Mouse (Mus musculus): ENCODE results near the gene Pamr1. TPM values are rescaled to one million over a fixed set of nuclear protein-coding genes. Genes with fewer than 3 reads are reported as not detected.

The Pamr1 gene
- total and polyA plus RNA-seq, 3 experiments, result not detected

DNA sequence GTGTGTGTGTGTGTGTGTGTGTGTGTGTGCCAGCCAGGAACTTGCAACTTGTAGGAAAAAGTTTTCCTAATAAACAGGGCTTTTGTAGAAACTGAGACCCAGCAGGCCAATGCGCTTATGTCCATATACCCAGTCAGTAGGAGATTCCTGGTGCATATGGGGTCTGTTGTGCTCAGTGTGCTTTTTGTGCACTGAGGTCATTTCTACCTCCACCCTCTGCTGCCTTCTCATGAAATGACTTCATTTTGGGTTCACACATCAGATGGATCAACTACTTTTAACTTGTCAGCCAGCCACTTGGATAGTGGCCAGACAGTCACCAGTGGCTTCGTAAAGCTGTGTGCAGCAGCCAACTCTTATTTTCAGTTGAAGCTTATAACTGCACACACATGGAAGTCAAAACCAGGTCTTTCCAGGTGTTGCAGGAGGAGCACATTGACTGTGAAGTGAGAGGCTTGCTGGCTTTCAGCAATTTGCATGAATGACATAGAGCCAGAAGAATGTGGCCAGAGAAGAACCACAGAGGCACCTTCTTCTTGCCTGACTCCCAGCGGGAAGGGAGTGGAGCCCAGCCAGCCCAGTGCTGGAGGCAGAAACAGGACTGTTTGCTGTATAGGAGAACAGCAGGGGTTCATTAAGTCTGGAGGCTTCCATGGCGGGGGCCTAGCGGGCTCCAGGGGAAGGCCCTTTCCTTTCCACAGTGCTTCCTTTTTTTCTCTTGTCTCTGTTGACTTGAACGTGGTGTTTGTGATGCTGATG is 5.7 kb upstream of the Pamr1 start:
- H3K9me3 ChIP-seq (replicated peaks; ENCODE audit: insufficient read depth, low read length), result no peaks in the 10 kb centered on the region
- H3K4me1 ChIP-seq (ENCODE audit: control insufficient read depth in 1 of 2, insufficient read depth in 2 of 2, low read length in 2 of 2), result no peaks in the 10 kb centered on the region
- H3K79me2 ChIP-seq (ENCODE audit: control insufficient read depth, insufficient read depth, low read length, poor library complexity), result no peaks in the 10 kb centered on the region
- H3K27ac ChIP-seq (ENCODE audit: control insufficient read depth, low read depth, low read length), result no peak overlapping the region
- DNase-seq (ENCODE audit: low read depth, low spot score), result no peak
- no peak overlapping the region for H3K4me3 ChIP-seq (ENCODE audit: control insufficient read depth in 1 of 2, insufficient read depth in 1 of 2, low read depth in 2 of 2, low read length in 2 of 2)
- H3K36me3 ChIP-seq (ENCODE audit: control insufficient read depth in 1 of 2, insufficient read depth in 2 of 2, low read length in 2 of 2), result no peaks in the 10 kb centered on the region
- H3K9ac ChIP-seq (ENCODE audit: control insufficient read depth, low read depth, low read length, poor library complexity, severe bottlenecking), result no peak overlapping the region
- no peak for TF ChIP-seq POLR2AphosphoS2 (IDR thresholded peaks at IDR 0.05; ENCODE audit: low read length)
- TF ChIP-seq ZC3H11A (IDR thresholded peaks at IDR 0.05; ENCODE audit: low read depth, low read length), result no peak
- TF ChIP-seq MEF2A (IDR thresholded peaks at IDR 0.05; ENCODE audit: extremely low read depth, insufficient replicate concordance, low read depth, low read length, poor library complexity, severe bottlenecking), result no peak
- H3K27me3 ChIP-seq (ENCODE audit: control insufficient read depth in 1 of 2, insufficient read depth in 2 of 2, low read length in 2 of 2), result peaks cover 2 to 5% of the 10 kb centered on the region in 2 experiments; a peak in 3 of 4 replicates

DNA sequence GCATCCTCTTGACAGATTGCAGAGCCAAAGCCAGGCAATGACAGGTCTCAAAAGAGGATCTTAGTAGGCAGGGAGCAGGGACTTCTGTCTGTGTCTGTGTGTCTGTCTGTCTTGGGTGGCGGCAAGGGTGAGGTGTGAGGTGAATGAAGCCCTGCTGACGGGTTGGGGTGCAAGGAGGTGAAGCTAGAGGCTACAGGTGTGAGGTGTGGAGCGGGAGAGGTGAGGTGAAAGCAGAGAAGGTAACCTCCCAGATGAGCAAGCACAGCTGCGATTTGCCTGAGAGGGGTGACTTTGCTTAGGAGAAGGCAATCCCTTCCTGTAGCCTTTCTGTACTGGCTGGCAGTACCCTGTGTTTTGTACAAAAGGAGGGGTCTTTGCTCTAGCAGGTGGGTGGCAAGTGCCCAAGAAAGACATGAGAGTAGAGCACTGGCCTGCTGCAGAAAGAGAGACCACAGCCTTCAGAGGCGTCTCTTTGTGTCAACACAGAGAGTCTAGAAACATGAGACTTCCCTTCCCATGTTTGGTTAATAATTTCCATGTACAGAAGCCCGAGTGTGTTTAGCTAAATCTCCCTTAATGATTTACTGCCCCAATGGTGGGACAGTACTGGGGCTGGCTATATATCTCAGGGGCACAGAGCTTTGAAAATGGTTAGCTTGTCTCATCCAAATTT is 1.2 kb downstream of the Pamr1 start:
- H3K4me3 ChIP-seq (ENCODE audit: control insufficient read depth in 1 of 2, insufficient read depth in 1 of 2, low read depth in 2 of 2, low read length in 2 of 2), result no peak overlapping the region
- TF ChIP-seq TBP (IDR thresholded peaks at IDR 0.05; ENCODE audit: low read depth, low read length) (no peak), TCF12 (IDR thresholded peaks at IDR 0.05; ENCODE audit: low read depth, low read length) (no peak), USF1 (IDR thresholded peaks at IDR 0.05; ENCODE audit: low read depth, low read length) (no peak), RAD21 (IDR thresholded peaks at IDR 0.05; ENCODE audit: low read depth, low read length) (no peak), ELF1 (IDR thresholded peaks at IDR 0.05; ENCODE audit: low read depth, low read length) (no peak), SMC3 (IDR thresholded peaks at IDR 0.05; ENCODE audit: low read depth, low read length) (no peak), POLR2AphosphoS5 (IDR thresholded peaks at IDR 0.05; ENCODE audit: borderline replicate concordance, low read depth, low read length) (no peak), ZMIZ1 (IDR thresholded peaks at IDR 0.05; ENCODE audit: low read depth, low read length) (no peak), SIN3A (IDR thresholded peaks at IDR 0.05; ENCODE audit: low read length) (no peak), MAX (IDR thresholded peaks at IDR 0.05; ENCODE audit: low read length) (no peak), ZC3H11A (IDR thresholded peaks at IDR 0.05; ENCODE audit: low read depth, low read length) (no peak), KAT2A (conservative IDR thresholded peaks at IDR 0.05; ENCODE audit: low read depth, low read length) (no peak), E2F4 (IDR thresholded peaks at IDR 0.05; ENCODE audit: borderline replicate concordance, low read depth, low read length) (no peak)
- no peak overlapping the region for H3K27ac ChIP-seq (ENCODE audit: control insufficient read depth, low read depth, low read length)

More for the DNA sequence above, 1.2 kb downstream of the Pamr1 start:
- no peaks in the 10 kb centered on the region for H3K4me1 ChIP-seq (ENCODE audit: control insufficient read depth in 1 of 2, insufficient read depth in 2 of 2, low read length in 2 of 2)
- peaks cover 2 to 3% of the 10 kb centered on the region in 2 experiments; a peak in 2 of 4 replicates for H3K27me3 ChIP-seq (ENCODE audit: control insufficient read depth in 1 of 2, insufficient read depth in 2 of 2, low read length in 2 of 2)
- no peaks in the 10 kb centered on the region for H3K36me3 ChIP-seq (ENCODE audit: control insufficient read depth in 1 of 2, insufficient read depth in 2 of 2, low read length in 2 of 2)
- H3K9ac ChIP-seq (ENCODE audit: control insufficient read depth, low read depth, low read length, poor library complexity, severe bottlenecking), result no peak overlapping the region
- H3K9me3 ChIP-seq (replicated peaks; ENCODE audit: insufficient read depth, low read length), result no peaks in the 10 kb centered on the region
- no peak for DNase-seq (ENCODE audit: low read depth, low spot score)
- no peaks in the 10 kb centered on the region for H3K79me2 ChIP-seq (ENCODE audit: control insufficient read depth, insufficient read depth, low read length, poor library complexity)

All from MEL (cell line).